Mouse (Mus musculus): ENCODE results near the gene Rab26.

The Rab26 gene

DNA sequence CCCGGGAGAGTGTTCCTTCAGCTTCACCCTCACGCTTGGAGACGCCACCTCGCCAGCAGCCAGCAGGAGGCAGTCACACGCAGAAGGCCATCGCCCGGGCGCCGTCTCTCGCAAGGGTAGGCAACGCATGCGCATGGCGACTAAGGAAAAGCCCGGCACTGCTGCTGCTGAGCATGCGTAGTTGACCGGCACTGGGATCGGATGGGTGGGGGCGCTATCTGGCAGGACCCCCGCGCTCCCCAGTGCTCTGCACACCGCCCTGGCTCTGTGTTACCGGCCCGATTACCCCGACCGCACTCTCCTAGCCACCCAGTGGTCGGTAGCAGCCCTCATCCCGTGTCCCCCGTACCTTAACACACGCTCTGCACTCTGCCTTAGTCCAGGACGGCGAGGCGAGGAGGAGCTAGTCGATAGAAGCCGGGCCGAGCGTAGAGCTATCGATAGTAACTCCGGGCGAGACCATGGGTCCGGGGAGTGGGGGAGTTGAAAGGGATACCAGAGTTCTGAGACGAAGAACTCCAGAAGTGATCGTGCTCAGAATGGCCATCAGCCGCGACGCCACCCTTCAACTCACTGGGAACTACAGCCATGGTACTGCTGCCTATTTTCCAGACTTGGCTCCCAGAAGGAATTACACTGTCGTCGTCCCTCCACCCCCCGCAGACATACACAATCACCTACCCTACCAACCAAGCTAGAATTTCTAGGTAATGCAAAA is 55.2 kb downstream of the Rab26 start, which contains the start of gene Mlst8:
TSS of gene Mlst8 (minus strand) at position 416 of the 718 bp plus-strand sequence.
- DNase-seq (ENCODE audit: low spot score in 2 of 2) = peak; percentile 99

DNA sequence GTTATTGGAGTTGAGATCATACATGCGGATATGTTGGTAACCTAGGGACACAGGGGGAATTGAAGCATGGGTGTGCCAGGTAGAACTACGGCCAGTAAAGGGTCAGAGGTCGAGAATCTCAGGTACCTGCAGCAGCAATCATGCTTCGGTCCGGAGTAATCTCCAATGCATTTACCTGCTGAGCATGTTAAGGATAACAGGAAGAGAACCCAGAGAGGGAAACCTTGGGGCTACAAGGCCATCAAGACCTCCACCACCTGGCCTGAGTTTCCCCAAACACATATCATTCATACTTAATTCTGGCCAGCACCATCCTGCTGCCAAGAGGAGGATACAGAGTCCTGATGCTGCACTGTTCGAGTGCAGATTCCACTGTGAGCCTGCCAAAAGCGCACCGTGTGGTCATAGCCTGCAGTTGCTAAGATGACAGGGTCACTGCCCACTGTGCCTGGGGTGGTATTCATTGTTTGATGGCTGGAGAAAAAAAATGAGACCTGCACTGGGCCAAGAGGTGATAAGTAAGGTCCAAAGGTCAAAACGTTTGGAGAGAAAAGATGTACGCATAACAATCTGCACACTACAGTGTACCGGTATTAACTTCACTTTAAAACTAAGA is 55.9 kb downstream of the Rab26 start:
- DNase-seq (ENCODE audit: low spot score in 2 of 2) = no peak

All from spleen, postnatal 10 days (tissue).